Mouse (Mus musculus) cerebellum, adult 2 months (tissue): ENCODE measurements around the gene 4930432K21Rik.

Experiments used
- CTCF ChIP-seq: fragments of 200-500 bp; IDR thresholded peaks from 2 replicates; pipeline ENCODE4 v1.5.1; 2011; ENCODE audit warnings: low read depth, mild to moderate bottlenecking, control low read depth, low read length, moderate library complexity, borderline replicate concordance; ENCODE audit not compliant: insufficient read depth
- POLR2A ChIP-seq: fragments of 200-500 bp; IDR thresholded peaks from 2 replicates; pipeline ENCODE4 v1.6.1; 2011; ENCODE audit warnings: low read length, control low read depth, borderline replicate concordance; ENCODE audit not compliant: insufficient read depth

- TF ChIP-seq CTCF (no peak), POLR2A (no peak)
These were observed 9.8 kb downstream of the 4930432K21Rik start for GRCm38 (mm10) chr8:84157620-84158019.
